Mouse (Mus musculus): ENCODE results near the gene Sh2d3c.

Sh2d3c gene

GRCm38 (mm10) chr2:32798251-32798962, 77.6 kb downstream of the Sh2d3c start:
- DNase-seq = no peak

Measured in lung, postnatal 14 days (tissue).